Mouse (Mus musculus): ENCODE measurements at regions not wholly inside any gene's neighbourhood (a gene's known extent, or its start where the extent isn't known, plus 50 kb on each side); places are given as distances from the start of the nearest gene placed in this dataset.

DNA sequence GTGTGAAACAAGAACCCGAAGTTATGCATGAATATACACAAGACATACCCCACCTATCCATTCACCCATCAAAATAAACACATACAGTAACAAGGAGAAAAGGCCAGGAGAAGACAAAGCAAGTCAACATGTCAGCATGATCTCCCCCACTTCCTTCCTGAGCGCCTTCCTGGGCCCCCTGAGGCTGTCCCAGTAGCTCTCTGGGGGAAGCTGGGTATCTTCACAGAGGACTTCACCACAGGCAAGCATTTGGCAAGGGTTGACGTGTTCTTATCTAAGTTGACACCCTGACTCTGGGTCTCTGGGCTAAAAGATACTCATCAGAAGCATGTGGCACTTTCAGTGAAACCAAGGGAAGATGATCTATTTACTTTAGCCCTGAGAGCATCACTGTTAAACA is 138.1 kb upstream of the Dynlrb2 start:
- Histone ChIP-seq H3K4me3 (ENCODE audit: low read depth, low read length) (no peak overlapping the region), H3K27me3 (ENCODE audit: control insufficient read depth, insufficient read depth, low read length) (no peaks in the 10 kb centered on the region), H3K9me3 (ENCODE audit: control insufficient read depth, low read length) (no peaks in the 10 kb centered on the region), H3K4me2 (ENCODE audit: low read depth, low read length) (no peak overlapping the region), H3K4me1 (ENCODE audit: control insufficient read depth, insufficient read depth, low read length) (no peaks in the 10 kb centered on the region), H3K27ac (ENCODE audit: low read depth, low read length) (no peak overlapping the region), H3K36me3 (ENCODE audit: control insufficient read depth, insufficient read depth, low read length) (no peaks in the 10 kb centered on the region), H3K9ac (replicated peaks; ENCODE audit: low read depth, low read length) (no peak overlapping the region)
- no peak for ATAC-seq (ENCODE audit: low read depth)
- WGBS = 90% methylated on average over 3 of the region's 3 CpGs

DNA sequence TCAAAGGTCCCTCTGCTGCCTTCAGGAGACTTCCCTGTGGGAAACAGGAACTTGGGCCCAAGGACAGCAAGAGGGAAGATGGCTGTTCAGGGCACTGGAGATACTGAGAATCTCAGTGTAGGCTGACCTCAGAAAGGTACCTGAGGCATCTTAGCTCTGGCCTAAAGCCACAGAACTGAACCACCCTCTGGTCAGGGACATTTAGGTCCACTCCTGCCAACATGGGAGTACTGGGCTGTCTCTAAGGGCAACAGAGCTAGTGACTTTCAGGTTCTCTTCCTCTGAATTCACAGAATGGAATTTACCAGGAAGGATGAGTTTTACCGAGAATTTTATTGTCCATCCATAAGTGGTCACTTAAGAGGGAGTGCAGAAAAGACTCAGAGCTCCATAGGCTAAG is 140.0 kb upstream of the Dynlrb2 start:
- Histone ChIP-seq H3K9ac (replicated peaks; ENCODE audit: low read depth, low read length) (no peak overlapping the region), H3K4me3 (ENCODE audit: low read depth, low read length) (no peak overlapping the region), H3K27ac (ENCODE audit: low read depth, low read length) (no peak overlapping the region), H3K4me2 (ENCODE audit: low read depth, low read length) (no peak overlapping the region), H3K9me3 (ENCODE audit: control insufficient read depth, low read length) (no peaks in the 10 kb centered on the region), H3K36me3 (ENCODE audit: control insufficient read depth, insufficient read depth, low read length) (no peaks in the 10 kb centered on the region), H3K4me1 (ENCODE audit: control insufficient read depth, insufficient read depth, low read length) (no peaks in the 10 kb centered on the region), H3K27me3 (ENCODE audit: control insufficient read depth, insufficient read depth, low read length) (no peaks in the 10 kb centered on the region)
- ATAC-seq (ENCODE audit: low read depth) = no peak
- 69% methylated on average over 1 of the region's 1 CpGs for WGBS

DNA sequence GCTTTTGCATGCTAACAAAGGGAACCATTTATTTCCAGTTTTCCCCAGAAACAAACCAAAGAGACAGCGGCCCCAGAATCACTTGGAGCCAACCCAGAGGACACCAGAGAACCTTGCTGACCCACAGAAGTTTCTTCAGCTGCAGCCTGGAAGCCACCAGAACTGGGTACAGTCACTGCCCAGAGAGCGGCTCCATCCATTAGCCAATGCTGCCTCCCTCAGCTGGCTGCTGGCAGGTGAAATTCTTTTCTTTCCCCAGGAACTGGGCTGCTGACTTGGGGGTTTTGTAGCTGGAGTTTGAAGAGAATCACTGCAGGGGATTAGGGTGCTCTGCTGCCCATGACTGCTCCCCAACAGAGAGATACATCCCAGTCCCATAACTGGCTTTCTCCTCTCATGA is 140.6 kb upstream of the Dynlrb2 start:
- Histone ChIP-seq H3K27me3 (ENCODE audit: control insufficient read depth, insufficient read depth, low read length) (no peaks in the 10 kb centered on the region), H3K9ac (replicated peaks; ENCODE audit: low read depth, low read length) (no peak overlapping the region), H3K36me3 (ENCODE audit: control insufficient read depth, insufficient read depth, low read length) (no peaks in the 10 kb centered on the region), H3K9me3 (ENCODE audit: control insufficient read depth, low read length) (no peaks in the 10 kb centered on the region), H3K4me3 (ENCODE audit: low read depth, low read length) (no peak overlapping the region), H3K4me2 (ENCODE audit: low read depth, low read length) (no peak overlapping the region), H3K27ac (ENCODE audit: low read depth, low read length) (no peak overlapping the region), H3K4me1 (ENCODE audit: control insufficient read depth, insufficient read depth, low read length) (no peaks in the 10 kb centered on the region)
- ATAC-seq (ENCODE audit: low read depth) = no peak
- 68% methylated on average over 2 of the region's 2 CpGs for WGBS

DNA sequence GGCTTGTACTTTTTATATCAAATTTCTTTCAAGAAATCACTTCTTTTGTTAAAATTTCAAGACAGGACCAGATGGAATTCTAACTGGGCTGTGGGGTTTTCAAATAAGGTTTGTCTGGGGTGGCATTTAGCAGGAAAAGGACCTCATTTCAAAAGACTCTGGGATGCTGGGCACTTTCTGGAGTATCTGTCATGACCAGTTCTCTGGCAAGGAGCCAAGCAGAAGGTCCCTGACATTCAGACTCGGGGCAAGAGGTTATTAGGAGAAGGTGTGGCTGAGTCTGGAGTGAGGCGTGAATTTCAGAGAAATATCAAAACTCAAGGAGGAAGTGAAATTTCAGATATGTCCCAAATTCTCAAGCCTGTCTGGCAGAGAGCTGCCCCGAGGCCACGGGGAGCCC is 142.4 kb upstream of the Dynlrb2 start:
- H3K4me3 ChIP-seq (ENCODE audit: low read depth, low read length) = no peak overlapping the region
- no peak for ATAC-seq (ENCODE audit: low read depth)
- no peaks in the 10 kb centered on the region for H3K36me3 ChIP-seq (ENCODE audit: control insufficient read depth, insufficient read depth, low read length)
- H3K4me2 ChIP-seq (ENCODE audit: low read depth, low read length) = no peak overlapping the region
- no peaks in the 10 kb centered on the region for H3K9me3 ChIP-seq (ENCODE audit: control insufficient read depth, low read length)
- no peak overlapping the region for H3K27ac ChIP-seq (ENCODE audit: low read depth, low read length)
- no peak overlapping the region for H3K9ac ChIP-seq (replicated peaks; ENCODE audit: low read depth, low read length)
- H3K27me3 ChIP-seq (ENCODE audit: control insufficient read depth, insufficient read depth, low read length) = no peaks in the 10 kb centered on the region
- 71% methylated on average over 4 of the region's 4 CpGs for WGBS
- no peaks in the 10 kb centered on the region for H3K4me1 ChIP-seq (ENCODE audit: control insufficient read depth, insufficient read depth, low read length)

DNA sequence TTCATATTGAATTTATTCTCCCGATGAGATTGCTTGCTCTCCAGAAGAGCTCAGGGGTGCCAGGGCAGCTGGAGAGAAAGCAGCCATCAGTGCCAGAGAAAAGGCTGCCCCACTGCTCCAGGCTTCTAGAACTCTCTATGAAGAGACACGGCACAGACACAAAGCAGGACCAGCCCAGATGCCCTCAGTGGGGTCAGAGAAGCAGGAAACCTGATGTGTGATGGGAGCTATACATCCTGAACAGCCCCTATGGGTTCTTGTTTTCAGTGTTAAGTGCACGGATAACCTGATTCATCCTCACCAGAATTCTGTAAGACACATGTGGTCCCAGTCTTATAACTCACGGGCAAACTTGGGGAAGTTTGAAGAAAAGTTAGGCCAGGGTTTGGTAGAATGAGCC is 145.0 kb upstream of the Dynlrb2 start:
- no peak for ATAC-seq (ENCODE audit: low read depth)
- no peaks in the 10 kb centered on the region for H3K36me3 ChIP-seq (ENCODE audit: control insufficient read depth, insufficient read depth, low read length)
- no peak overlapping the region for H3K4me3 ChIP-seq (ENCODE audit: low read depth, low read length)
- H3K4me2 ChIP-seq (ENCODE audit: low read depth, low read length) = no peak overlapping the region
- H3K27ac ChIP-seq (ENCODE audit: low read depth, low read length) = no peak overlapping the region
- H3K9ac ChIP-seq (replicated peaks; ENCODE audit: low read depth, low read length) = no peak overlapping the region
- no peaks in the 10 kb centered on the region for H3K9me3 ChIP-seq (ENCODE audit: control insufficient read depth, low read length)
- H3K4me1 ChIP-seq (ENCODE audit: control insufficient read depth, insufficient read depth, low read length) = no peaks in the 10 kb centered on the region
- 81% methylated on average over 4 of the region's 4 CpGs for WGBS
- H3K27me3 ChIP-seq (ENCODE audit: control insufficient read depth, insufficient read depth, low read length) = no peaks in the 10 kb centered on the region

DNA sequence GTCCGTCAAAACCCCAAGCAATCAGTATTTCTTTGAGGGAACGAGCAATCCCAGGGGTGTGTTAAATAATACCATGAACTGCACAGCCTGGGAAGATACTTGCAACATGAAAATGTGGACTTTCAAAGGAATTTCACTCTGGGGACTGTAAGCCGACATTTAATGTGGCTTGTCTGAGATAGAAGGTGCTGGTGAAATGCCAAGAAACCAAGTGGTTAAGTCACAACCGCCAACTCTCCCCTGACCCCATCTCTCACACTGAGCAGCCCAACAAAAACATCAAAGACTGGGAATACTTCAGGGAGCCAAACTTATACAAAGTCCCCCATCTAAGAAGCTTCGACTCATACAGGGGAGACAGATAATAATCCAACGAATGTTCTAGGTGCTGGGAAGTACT is 150.0 kb upstream of the Dynlrb2 start:
- no peak for ATAC-seq (ENCODE audit: low read depth)

DNA sequence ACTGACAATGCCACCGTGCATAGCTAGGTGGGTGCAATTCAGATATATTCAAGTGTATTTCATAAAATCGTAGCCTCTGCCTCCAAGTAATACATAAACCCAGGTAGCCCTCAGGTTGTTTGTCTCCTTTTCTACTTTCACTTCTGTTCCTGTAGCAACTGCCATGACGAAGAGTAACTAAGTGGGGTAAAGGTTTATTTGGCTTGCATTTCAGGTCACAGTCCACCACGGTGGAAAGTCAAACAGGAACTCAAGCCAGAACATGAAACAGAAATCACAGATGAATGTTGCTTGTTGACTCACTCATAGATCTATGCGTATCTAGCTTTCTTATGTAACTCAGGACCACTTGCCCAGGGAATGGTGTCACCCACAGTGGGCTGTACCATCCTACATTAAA is 150.9 kb upstream of the Dynlrb2 start:
- Histone ChIP-seq H3K27me3 (ENCODE audit: control insufficient read depth, insufficient read depth, low read length) (no peaks in the 10 kb centered on the region), H3K4me1 (ENCODE audit: control insufficient read depth, insufficient read depth, low read length) (no peaks in the 10 kb centered on the region), H3K36me3 (ENCODE audit: control insufficient read depth, insufficient read depth, low read length) (no peaks in the 10 kb centered on the region), H3K9ac (replicated peaks; ENCODE audit: low read depth, low read length) (no peak overlapping the region), H3K27ac (ENCODE audit: low read depth, low read length) (no peak overlapping the region), H3K4me3 (ENCODE audit: low read depth, low read length) (no peak overlapping the region), H3K9me3 (ENCODE audit: control insufficient read depth, low read length) (no peaks in the 10 kb centered on the region), H3K4me2 (ENCODE audit: low read depth, low read length) (no peak overlapping the region)
- ATAC-seq (ENCODE audit: low read depth) = no peak
- 96% methylated on average over 5 of the region's 5 CpGs for WGBS

More for the DNA sequence above, 150.0 kb upstream of the Dynlrb2 start:
- H3K9me3 ChIP-seq (ENCODE audit: control insufficient read depth, low read length) = no peaks in the 10 kb centered on the region
- no peak overlapping the region for H3K27ac ChIP-seq (ENCODE audit: low read depth, low read length)
- 73% methylated on average over 6 of the region's 6 CpGs for WGBS
- no peak overlapping the region for H3K4me3 ChIP-seq (ENCODE audit: low read depth, low read length)
- H3K4me2 ChIP-seq (ENCODE audit: low read depth, low read length) = no peak overlapping the region
- H3K9ac ChIP-seq (replicated peaks; ENCODE audit: low read depth, low read length) = no peak overlapping the region
- H3K36me3 ChIP-seq (ENCODE audit: control insufficient read depth, insufficient read depth, low read length) = no peaks in the 10 kb centered on the region
- no peaks in the 10 kb centered on the region for H3K4me1 ChIP-seq (ENCODE audit: control insufficient read depth, insufficient read depth, low read length)
- H3K27me3 ChIP-seq (ENCODE audit: control insufficient read depth, insufficient read depth, low read length) = no peaks in the 10 kb centered on the region

DNA sequence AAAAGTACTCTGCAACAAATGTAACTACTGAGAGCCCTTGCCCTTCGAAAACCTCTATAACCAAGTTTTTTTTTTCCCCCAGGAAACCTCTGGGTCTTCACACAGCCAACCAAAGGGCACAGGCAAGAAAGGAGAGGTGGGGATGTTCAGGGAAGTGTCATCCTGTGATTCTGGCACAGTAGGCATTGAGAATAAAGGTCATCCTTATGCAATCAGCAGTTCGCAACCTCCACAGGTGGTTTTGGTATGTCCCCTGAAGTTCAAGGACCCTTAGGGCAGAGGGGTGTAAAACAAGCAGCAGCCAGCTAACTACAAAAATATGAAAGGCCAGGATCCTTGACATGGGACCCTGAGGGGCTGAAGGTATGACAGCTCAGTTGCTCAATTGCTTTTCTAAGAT is 152.1 kb upstream of the Dynlrb2 start:
- Histone ChIP-seq H3K4me2 (ENCODE audit: low read depth, low read length) (no peak overlapping the region), H3K27ac (ENCODE audit: low read depth, low read length) (no peak overlapping the region), H3K36me3 (ENCODE audit: control insufficient read depth, insufficient read depth, low read length) (no peaks in the 10 kb centered on the region), H3K9me3 (ENCODE audit: control insufficient read depth, low read length) (no peaks in the 10 kb centered on the region), H3K4me1 (ENCODE audit: control insufficient read depth, insufficient read depth, low read length) (no peaks in the 10 kb centered on the region), H3K4me3 (ENCODE audit: low read depth, low read length) (no peak overlapping the region), H3K27me3 (ENCODE audit: control insufficient read depth, insufficient read depth, low read length) (no peaks in the 10 kb centered on the region), H3K9ac (replicated peaks; ENCODE audit: low read depth, low read length) (no peak overlapping the region)
- 95% methylated on average over 2 of the region's 2 CpGs for WGBS
- no peak for ATAC-seq (ENCODE audit: low read depth)

DNA sequence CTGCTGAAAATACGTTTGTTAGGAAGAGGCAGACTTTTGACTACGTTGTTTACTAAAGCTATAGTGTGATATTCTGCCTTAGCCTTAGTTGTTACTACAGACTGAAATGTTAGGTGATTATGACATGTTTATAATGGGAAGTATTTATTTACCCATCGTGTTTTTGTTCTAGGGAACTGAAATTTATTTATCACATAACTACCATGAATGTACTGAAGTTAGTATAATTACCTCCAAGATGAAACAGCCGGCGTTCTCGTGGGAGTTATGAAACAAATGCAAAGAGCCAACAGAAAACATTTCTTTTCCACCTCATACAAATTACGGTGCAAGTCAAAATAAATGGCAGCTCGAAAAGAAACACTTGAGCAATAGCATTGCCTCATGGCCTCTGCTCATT is 155.8 kb upstream of the Dynlrb2 start:
- Histone ChIP-seq H3K36me3 (ENCODE audit: control insufficient read depth, insufficient read depth, low read length) (no peaks in the 10 kb centered on the region), H3K4me3 (ENCODE audit: low read depth, low read length) (no peak overlapping the region), H3K9ac (replicated peaks; ENCODE audit: low read depth, low read length) (no peak overlapping the region), H3K9me3 (ENCODE audit: control insufficient read depth, low read length) (no peaks in the 10 kb centered on the region), H3K4me1 (ENCODE audit: control insufficient read depth, insufficient read depth, low read length) (no peaks in the 10 kb centered on the region), H3K27ac (ENCODE audit: low read depth, low read length) (no peak overlapping the region), H3K4me2 (ENCODE audit: low read depth, low read length) (no peak overlapping the region), H3K27me3 (ENCODE audit: control insufficient read depth, insufficient read depth, low read length) (no peaks in the 10 kb centered on the region)
- no peak for ATAC-seq (ENCODE audit: low read depth)
- WGBS = 80% methylated on average over 8 of the region's 8 CpGs

DNA sequence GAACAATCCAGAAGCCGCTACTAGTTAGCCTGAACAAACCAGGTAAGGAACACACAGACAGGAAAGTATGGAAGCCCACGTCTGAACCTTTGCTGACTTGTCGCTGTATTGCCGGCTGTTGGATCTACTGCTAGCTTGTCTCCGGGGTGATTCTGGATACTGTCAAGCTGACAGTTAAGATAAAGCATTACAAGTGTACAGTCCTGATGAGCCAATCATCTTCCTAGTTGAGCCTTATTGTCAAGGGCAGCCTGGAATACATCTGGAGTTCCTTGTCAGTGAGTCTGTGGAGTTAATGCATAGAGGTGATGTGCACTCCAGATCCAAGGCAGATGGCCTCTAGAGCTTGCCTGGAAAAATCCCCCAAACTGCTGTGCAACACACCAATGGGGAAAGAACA is 157.8 kb upstream of the Dynlrb2 start:
- Histone ChIP-seq H3K9ac (replicated peaks; ENCODE audit: low read depth, low read length) (no peak overlapping the region), H3K27me3 (ENCODE audit: control insufficient read depth, insufficient read depth, low read length) (no peaks in the 10 kb centered on the region), H3K4me1 (ENCODE audit: control insufficient read depth, insufficient read depth, low read length) (no peaks in the 10 kb centered on the region), H3K4me3 (ENCODE audit: low read depth, low read length) (no peak overlapping the region), H3K36me3 (ENCODE audit: control insufficient read depth, insufficient read depth, low read length) (no peaks in the 10 kb centered on the region), H3K27ac (ENCODE audit: low read depth, low read length) (no peak overlapping the region), H3K4me2 (ENCODE audit: low read depth, low read length) (no peak overlapping the region), H3K9me3 (ENCODE audit: control insufficient read depth, low read length) (no peaks in the 10 kb centered on the region)
- WGBS = 91% methylated on average over 5 of the region's 5 CpGs
- no peak for ATAC-seq (ENCODE audit: low read depth)
